Comparison of ENCODE assay signal across 25 mouse cellular contexts in genomic region chr14:71891667-71892066, GRCm38 (mm10).
"Had no signal": no experiment of that assay in that cellular context is flagged by ENCODE, and none has a peak within 500 bp of the region (broad histone marks: within the 10 kb centered on the region; RNA-seq: fewer than 3 reads in every experiment).

No protein-coding gene starts in this region.

- H3K4me3 ChIP-seq: gastrocnemius, adult 2 months; heart, embryonic 10.5 days; heart, embryonic 12.5 days; hindbrain, embryonic 10.5 days; hindbrain, embryonic 12.5 days; intestine, embryonic 15.5 days; limb, embryonic 10.5 days; limb, embryonic 12.5 days; liver, embryonic 13.5 days had no signal

- DNase-seq: gastrocnemius, adult 2 months; gastrocnemius, postnatal 10 days; gastrocnemius, postnatal 25 days; heart, adult 18-20 months; heart, postnatal 10 days; heart, postnatal 4 days; kidney, adult 18-20 months; kidney, adult 8-10 months; kidney, postnatal 10 days; kidney, postnatal 25 days; kidney, postnatal 4 days; layer of hippocampus, adult 9-11 months; liver; liver, embryonic 13.5 days had no signal

- ATAC-seq: hindbrain, embryonic 16.5 days; inflammation-experienced regulatory T-cells, adult 6 months; intestine, embryonic 15.5 days; intestine, postnatal 0 days had no signal

- H3K27ac ChIP-seq: gastrocnemius, adult 2 months; heart, embryonic 10.5 days; hindbrain, embryonic 10.5 days; hindbrain, embryonic 12.5 days; hindbrain, embryonic 14.5 days; intestine, embryonic 15.5 days; limb, embryonic 10.5 days; limb, embryonic 12.5 days; liver, embryonic 13.5 days had no signal
